Mouse (Mus musculus) hematopoietic stem cell, adult 5-6 weeks (primary cell): ENCODE measurements around the gene Sp4. TPM values are rescaled to one million over a fixed set of nuclear protein-coding genes. Genes with fewer than 3 reads are reported as not detected.
A peak's percentile ranks its signal among the peaks of the same experiment; 100 is the strongest.

Experiments
- ATAC-seq, 2 experiments: fragments of 125-278 bp in 1 of 2; replicated peaks in 1 of 2; 2 replicates each; pipeline ENCODE4 v1.8.0; 2016 to 2017; ENCODE audit warnings: inconsistent platforms in 2 of 2, mild to moderate bottlenecking in 2 of 2, moderate number of reproducible peaks in 2 of 2, low read depth in 1 of 2, moderate TSS enrichment in 1 of 2; ENCODE audit not compliant: low FRiP score in 2 of 2, poor library complexity in 2 of 2, severe bottlenecking in 2 of 2, insufficient read depth in 1 of 2, low TSS enrichment in 1 of 2
- total RNA-seq: library from RNA; stranded (forward); fragments of 172-1452, 232-1000 nt; gene quantifications from 2 replicates; pipeline ENCODE4 v1.2.3, GENCODE M21; 2017

The Sp4 gene
- total RNA-seq, 1 experiment from 2014 or later, result 30.0 TPM

DNA sequence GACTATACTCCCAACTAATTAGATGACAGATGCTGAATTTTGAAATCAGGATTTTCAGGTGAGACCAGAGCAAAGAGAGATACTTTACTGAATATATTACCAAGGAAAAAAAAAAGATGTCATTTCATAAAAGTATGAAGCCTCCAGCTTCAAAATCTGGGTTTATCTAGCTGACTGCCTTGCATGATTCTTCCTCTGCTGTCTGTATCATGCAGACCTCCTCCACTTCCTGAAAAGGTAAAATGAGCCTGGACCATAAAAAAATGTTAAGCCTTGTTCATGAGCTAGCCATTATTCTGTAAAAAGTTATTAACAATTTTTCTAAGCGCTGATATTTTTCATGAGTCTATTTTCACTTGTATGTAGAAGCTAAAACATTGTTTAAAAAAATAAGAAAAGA, 5.4 kb downstream of the Sp4 start:
- no peak for ATAC-seq

GRCm38 (mm10) chr12:118288947-118289346, 12.3 kb downstream of the Sp4 start:
- ATAC-seq, result 0 out of 4 replicates have a peak, but pooled peaks of 1 of the 2 experiments have one; percentile 7

DNA sequence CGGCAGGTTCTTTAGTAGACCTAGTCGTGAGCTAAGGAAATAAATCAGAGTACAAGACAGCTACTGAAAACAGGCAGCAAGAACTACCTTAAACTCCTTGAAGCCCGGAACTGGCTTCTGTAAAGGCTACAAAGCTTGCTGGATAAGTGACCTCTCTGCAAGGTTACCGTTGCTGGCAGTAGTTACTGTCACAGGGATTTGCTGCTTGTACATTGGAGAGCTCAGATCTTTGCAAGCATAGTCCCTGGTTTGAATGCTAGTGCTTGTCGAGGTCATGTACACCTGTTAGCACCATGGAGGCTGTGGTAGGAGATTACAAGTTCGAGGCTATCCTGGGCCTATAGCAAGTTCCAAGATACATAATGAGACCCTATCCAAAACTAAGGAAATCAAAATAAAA, 16.1 kb downstream of the Sp4 start:
- no peak for ATAC-seq

DNA sequence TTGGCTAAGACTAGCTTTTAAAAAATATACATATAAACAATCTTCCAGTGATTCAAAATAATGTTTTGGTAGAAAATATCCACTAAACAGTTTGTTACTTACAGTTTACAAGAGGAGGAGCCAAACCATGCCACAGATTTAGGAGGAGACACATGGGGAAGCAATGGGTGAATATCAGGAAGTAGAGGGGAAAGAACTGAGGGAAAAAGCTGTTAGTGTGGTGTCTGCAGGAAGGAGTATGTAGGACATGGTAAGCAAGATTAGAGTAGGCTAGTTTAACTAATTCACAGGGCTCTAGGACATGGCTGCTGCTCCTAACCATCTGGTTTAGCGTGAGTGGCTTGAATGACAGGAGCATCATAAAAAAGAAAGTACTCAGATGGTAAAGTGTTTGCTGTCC, 19.3 kb downstream of the Sp4 start:
- peak; percentile 17 to 60; a peak in 2 of 4 replicates for ATAC-seq

GRCm38 (mm10) chr12:118276385-118276784, 24.9 kb downstream of the Sp4 start:
- ATAC-seq, result no peak

DNA sequence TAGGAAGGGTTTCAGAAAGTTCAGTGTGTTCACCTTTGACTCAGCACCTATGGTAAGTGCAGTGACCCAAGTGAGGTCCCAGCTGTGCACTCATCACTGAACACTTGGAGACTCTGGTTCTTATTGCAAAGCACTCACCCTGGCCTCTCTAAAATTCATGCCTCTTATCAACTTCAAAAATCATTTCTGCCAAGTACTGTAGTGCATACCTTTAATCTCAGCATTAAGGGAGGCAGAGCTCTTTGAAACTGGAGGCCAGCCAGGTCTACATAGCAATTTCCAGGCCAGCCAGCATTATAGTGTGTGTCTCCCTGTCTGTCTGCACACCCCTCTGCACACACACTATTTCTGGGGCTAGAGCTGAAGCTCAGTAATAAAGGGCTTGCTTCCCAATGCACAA, 36.3 kb downstream of the Sp4 start:
- ATAC-seq, result no peak

DNA sequence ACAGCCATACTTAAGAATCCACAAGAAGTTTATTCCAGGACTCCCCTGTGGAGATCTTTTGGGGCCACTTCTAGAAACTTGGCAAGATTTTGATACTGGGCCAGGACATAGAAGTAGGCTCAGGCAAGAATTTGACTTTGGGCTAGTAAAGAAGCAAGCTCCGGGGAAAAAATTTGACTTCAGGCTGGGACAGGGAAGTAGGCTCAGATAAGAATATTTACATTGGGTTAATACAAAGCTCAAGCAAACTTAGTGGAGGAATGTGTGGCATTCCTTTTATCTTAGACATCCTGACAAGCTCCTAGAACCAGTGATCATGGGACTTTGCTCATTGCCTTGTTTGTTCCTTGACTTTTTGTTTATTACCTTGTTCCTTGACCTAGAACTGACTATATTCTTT, 37.4 kb downstream of the Sp4 start:
- no peak for ATAC-seq

DNA sequence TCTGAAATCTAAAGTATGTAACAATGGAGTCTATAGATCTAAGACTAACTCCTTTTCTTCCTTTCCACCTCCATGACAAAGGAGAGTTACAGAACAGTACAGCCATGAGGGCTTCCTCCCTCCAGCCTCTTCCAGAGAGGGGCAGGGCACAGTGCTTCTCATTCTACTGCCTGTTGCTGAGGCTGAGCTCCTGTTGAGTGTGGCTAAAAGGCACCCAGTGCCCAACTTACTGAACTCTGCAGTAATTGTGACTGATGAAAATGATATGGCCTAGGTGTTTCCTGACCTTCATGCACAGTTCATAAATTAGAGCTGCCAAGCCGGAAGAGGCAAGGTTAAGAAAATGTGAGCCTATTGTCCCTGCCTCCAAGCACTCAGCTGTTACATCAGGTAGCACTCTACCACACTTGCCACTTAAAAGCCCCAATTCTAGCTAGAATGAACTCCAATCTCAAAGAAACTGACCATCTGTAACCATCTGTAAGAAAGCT, 45.9 kb downstream of the Sp4 start:
- ATAC-seq, result peak; percentile 42 to 48; a peak in 3 of 4 replicates

GRCm38 (mm10) chr12:118221182-118221581, 80.1 kb downstream of the Sp4 start:
- ATAC-seq, result peak; percentile 78 to 89

DNA sequence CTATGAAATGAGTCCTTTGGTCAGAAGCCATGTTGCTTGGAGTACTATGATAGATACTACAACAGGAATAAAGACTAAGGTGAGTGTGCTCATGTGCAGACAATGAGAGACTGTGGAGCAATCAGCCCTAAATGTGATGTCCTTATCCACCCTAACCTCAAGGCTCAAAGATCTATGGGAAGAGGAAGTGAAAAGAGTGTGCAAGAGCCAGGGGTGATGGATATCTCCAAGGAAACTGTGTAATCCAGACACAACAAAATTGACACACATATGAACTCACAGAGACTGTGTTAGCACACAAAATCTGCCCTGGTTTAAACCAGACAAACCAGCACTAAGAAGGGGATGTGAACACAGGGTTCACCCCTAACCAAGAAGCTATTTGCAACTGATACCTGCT, 81.2 kb downstream of the Sp4 start:
- peak in 1 of 2 experiments; percentile 46; a peak in 1 of 4 replicates for ATAC-seq

DNA sequence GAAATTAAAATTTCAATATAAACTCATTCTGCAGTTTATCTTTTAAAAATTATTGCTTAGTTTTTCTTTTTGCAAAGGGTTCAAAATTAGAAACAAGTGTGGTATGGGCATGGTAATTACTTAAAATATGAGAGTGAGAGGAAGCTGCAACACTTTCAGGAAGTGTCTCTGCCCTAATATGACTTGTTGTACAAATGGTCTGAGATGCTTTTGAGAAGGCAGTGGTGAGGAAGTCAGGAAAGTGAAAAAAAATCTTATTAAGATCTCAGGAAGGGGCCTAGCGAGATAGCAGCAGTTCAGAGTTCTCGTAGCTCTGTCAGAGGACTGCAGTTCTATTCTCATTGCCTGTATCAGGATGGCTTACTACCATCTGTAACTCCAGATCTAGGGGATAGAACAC, 89.1 kb downstream of the Sp4 start:
- ATAC-seq, result peak in 1 of 2 experiments; percentile 53; a peak in 2 of 4 replicates

DNA sequence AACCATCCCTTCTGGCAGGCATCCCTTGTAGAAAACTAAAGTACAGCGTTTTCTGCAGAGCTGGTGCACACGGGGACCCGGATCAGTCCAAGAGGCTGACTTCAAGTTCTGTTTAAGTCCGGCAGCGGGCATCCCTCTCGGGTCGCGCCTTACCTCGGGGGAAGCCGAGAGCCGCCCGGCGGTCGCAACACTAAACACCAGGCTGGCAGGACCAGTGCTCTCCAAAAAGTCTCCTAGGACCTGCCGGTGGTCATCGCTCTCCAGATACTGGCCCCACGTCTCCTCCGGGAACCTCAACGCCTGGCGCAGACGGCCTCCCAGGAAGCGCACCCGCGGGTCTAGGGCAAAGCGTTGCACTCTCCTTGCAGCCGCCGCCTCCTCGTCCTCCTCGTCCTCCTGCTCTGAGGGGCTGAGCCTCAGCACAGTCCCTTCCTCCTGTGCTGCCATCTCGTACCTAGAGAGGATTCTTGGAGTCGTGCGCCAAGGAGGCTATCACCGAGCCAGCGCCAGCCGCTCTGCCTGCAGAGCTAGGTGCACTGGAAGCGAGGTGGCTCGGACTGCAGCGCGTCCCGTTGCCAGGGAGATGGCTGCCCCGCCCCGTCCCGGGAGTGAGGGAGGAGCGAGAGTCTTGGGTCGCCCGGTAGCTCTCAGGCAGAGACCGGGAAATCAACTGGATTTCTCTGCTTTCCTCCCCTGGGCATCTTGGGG, 102.7 kb downstream of the Sp4 start, which contains the start of gene Dnah11:
Gene Dnah11, minus strand, starts transcription at position 658 of the 708 bp plus-strand sequence.
- ATAC-seq, result peak; percentile 99 to 100

- no peak for ATAC-seq
Measured at GRCm38 (mm10) chr12:118196583-118196982, 104.7 kb downstream of the Sp4 start.

GRCm38 (mm10) chr12:118189535-118189934, 111.7 kb downstream of the Sp4 start:
- ATAC-seq, result 0 out of 4 replicates have a peak, but pooled peaks of 1 of the 2 experiments have one; percentile 32

GRCm38 (mm10) chr12:118187663-118188062, 113.6 kb downstream of the Sp4 start:
- ATAC-seq, result no peak

- no peak for ATAC-seq
Measured at GRCm38 (mm10) chr12:118186881-118187489, 114.3 kb downstream of the Sp4 start.

DNA sequence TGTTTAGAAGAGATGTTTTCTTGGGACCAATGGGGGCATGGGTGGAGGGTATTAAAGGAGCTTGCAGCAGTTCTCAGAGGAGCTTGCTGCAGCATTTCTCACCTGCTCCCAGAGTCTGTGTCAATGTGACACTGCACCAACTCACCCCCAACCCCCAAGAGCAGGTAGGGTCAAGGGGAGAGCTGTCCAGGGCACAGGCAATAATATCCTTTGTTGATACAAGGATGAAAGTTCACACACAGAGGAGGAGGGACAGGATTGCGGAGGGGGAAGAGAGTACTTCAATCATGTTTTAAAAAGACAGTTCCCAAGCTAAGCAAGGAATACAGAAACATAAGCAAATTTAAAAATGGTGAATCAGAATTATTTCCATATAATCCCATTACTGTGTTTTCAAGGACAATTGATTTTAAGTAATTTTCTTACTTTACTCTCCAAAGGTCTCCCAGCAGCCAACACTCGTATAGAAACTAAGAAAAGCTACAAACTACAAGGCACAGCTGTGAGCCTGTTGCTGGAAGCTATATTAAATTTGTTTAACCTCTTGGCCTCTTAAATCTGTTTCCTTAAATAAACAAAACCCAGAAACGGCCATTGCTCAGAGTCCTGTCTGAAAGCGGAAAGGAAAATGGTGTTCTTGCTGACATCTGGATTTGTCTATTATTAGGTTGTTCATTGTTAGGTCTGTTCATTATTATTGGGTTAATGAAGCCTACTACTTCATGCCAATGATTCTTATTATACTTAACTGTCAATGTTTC, 114.9 kb downstream of the Sp4 start:
- no peak for ATAC-seq
